Mouse (Mus musculus) midbrain, embryonic 11.5 days (tissue): ENCODE results near the gene Iqch. TPM values are rescaled to one million over a fixed set of nuclear protein-coding genes. Genes with fewer than 3 reads are reported as not detected.

Source experiments
- ATAC-seq: fragments of 200-750 bp; cut with Nextera tagmentation; 2 replicates; pipeline ENCODE4 v1.8.0; 2017; ENCODE audit warnings: moderate TSS enrichment, moderate library complexity; ENCODE audit not compliant: low FRiP score
- DNase-seq: peaks from one replicate; pipeline ENCODE4 v3.0.0; 2015; ENCODE audit warnings: low spot score; ENCODE audit errors: missing footprints
- H3K27ac ChIP-seq: fragments of 300-500 bp; sonication (generic); 2 replicates; pipeline ENCODE4 v1.5.1; 2014; ENCODE audit warnings: low read depth, low read length
- H3K27me3 ChIP-seq: fragments of 300-500 bp; sonication (generic); 2 replicates; pipeline ENCODE4 v1.6.1; 2014; ENCODE audit warnings: mild to moderate bottlenecking, low read length, moderate library complexity, mixed read lengths; ENCODE audit not compliant: control insufficient read depth, insufficient read depth
- H3K36me3 ChIP-seq: fragments of 300-500 bp; sonication (generic); 2 replicates; pipeline ENCODE4 v1.6.1; 2014; ENCODE audit warnings: mild to moderate bottlenecking, low read length, moderate library complexity, mixed read lengths; ENCODE audit not compliant: control insufficient read depth, insufficient read depth
- H3K4me1 ChIP-seq: fragments of 300-500 bp; sonication (generic); 2 replicates; pipeline ENCODE4 v1.6.1; 2014; ENCODE audit warnings: low read length; ENCODE audit not compliant: control insufficient read depth, insufficient read depth
- H3K4me2 ChIP-seq: fragments of 300-500 bp; sonication (generic); 2 replicates; pipeline ENCODE4 v1.6.1; 2014; ENCODE audit warnings: mild to moderate bottlenecking, moderate library complexity
- H3K4me3 ChIP-seq: fragments of 300-500 bp; sonication (generic); 2 replicates; pipeline ENCODE4 v1.5.1; 2014; ENCODE audit warnings: low read depth, low read length
- H3K9ac ChIP-seq: fragments of 300-500 bp; sonication (generic); 2 replicates; pipeline ENCODE4 v1.6.1; 2014; ENCODE audit warnings: low read length
- H3K9me3 ChIP-seq: fragments of 300-500 bp; sonication (generic); 2 replicates; pipeline ENCODE4 v1.6.1; 2016; ENCODE audit warnings: low read length; ENCODE audit not compliant: control insufficient read depth
- WGBS: fragments of 180-500 bp; shearing (Covaris S2); extraction: QIAGEN DNeasy Blood & Tissue Kit; methylation state at CpG from one replicate; pipeline ENCODE4 v1.1.7; 2014; 5-methylcytosine and 5-hydroxymethylcytosine counted together
- polyA plus RNA-seq: library from polyadenylated mRNA; unstranded; fragments of >200 nt; fragmentation: Nextera tagmentation; extraction: Ambion mirVana; gene quantifications from 2 replicates; pipeline ENCODE4 v1.2.1, GENCODE M21; 2014

Gene Iqch
- polyA plus RNA-seq, 1 experiment from 2014 or later: 0.10 TPM

GRCm38 (mm10) chr9:63456401-63456800, 145.9 kb downstream of the Iqch start:
- H3K9ac ChIP-seq: no peak overlapping the region
- H3K4me3 ChIP-seq: no peak overlapping the region
- ATAC-seq (no peak), DNase-seq (no peak)
- H3K27me3 ChIP-seq: no peaks in the 10 kb centered on the region
- H3K27ac ChIP-seq: no peak overlapping the region
- no peaks in the 10 kb centered on the region for H3K4me1 ChIP-seq
- no peaks in the 10 kb centered on the region for H3K36me3 ChIP-seq
- no peak overlapping the region for H3K4me2 ChIP-seq
- H3K9me3 ChIP-seq: no peaks in the 10 kb centered on the region

GRCm38 (mm10) chr9:63454341-63454740, 148.0 kb downstream of the Iqch start:
- Histone ChIP-seq H3K36me3 (no peaks in the 10 kb centered on the region), H3K27me3 (no peaks in the 10 kb centered on the region), H3K4me1 (no peaks in the 10 kb centered on the region), H3K4me3 (no peak overlapping the region), H3K4me2 (no peak overlapping the region), H3K9me3 (no peaks in the 10 kb centered on the region), H3K9ac (no peak overlapping the region), H3K27ac (no peak overlapping the region)
- DNase-seq (no peak), ATAC-seq (no peak)
- WGBS: 81% methylated on average over 5 of the region's 5 CpGs

- no peak overlapping the region for H3K9ac ChIP-seq
- H3K4me1 ChIP-seq: no peaks in the 10 kb centered on the region
- H3K36me3 ChIP-seq: no peaks in the 10 kb centered on the region
- no peak overlapping the region for H3K4me2 ChIP-seq
- ATAC-seq (no peak), DNase-seq (no peak)
- H3K27me3 ChIP-seq: no peaks in the 10 kb centered on the region
- no peak overlapping the region for H3K27ac ChIP-seq
- H3K9me3 ChIP-seq: no peaks in the 10 kb centered on the region
- WGBS: 87% methylated on average over 4 of the region's 4 CpGs
- H3K4me3 ChIP-seq: no peak overlapping the region
Measured at GRCm38 (mm10) chr9:63450531-63451030, 151.7 kb downstream of the Iqch start.

GRCm38 (mm10) chr9:63443695-63444094, 158.6 kb downstream of the Iqch start:
- no peak for ATAC-seq
- Histone ChIP-seq H3K36me3 (no peaks in the 10 kb centered on the region), H3K27ac (no peak overlapping the region), H3K27me3 (no peaks in the 10 kb centered on the region), H3K9ac (no peak overlapping the region), H3K9me3 (no peaks in the 10 kb centered on the region), H3K4me2 (no peak overlapping the region), H3K4me3 (no peak overlapping the region), H3K4me1 (no peaks in the 10 kb centered on the region)
- DNase-seq: no peak
- 81% methylated on average over 6 of the region's 6 CpGs for WGBS

GRCm38 (mm10) chr9:63430652-63431051, 171.6 kb downstream of the Iqch start:
- no peak overlapping the region for H3K4me3 ChIP-seq
- no peak overlapping the region for H3K27ac ChIP-seq
- H3K9me3 ChIP-seq: no peaks in the 10 kb centered on the region
- H3K27me3 ChIP-seq: no peaks in the 10 kb centered on the region
- no peak overlapping the region for H3K9ac ChIP-seq
- ATAC-seq (no peak), DNase-seq (no peak)
- H3K4me2 ChIP-seq: no peak overlapping the region
- no peaks in the 10 kb centered on the region for H3K4me1 ChIP-seq
- no peaks in the 10 kb centered on the region for H3K36me3 ChIP-seq
- WGBS: 89% methylated on average over 1 of the region's 1 CpGs

GRCm38 (mm10) chr9:63421096-63421736, 181.1 kb downstream of the Iqch start:
- ATAC-seq (no peak), DNase-seq (no peak)
- H3K27ac ChIP-seq: no peak overlapping the region
- no peak overlapping the region for H3K4me2 ChIP-seq
- H3K36me3 ChIP-seq: no peaks in the 10 kb centered on the region
- WGBS: 70% methylated on average over 9 of the region's 9 CpGs
- no peak overlapping the region for H3K9ac ChIP-seq
- H3K27me3 ChIP-seq: no peaks in the 10 kb centered on the region
- no peaks in the 10 kb centered on the region for H3K9me3 ChIP-seq
- no peak overlapping the region for H3K4me3 ChIP-seq
- no peaks in the 10 kb centered on the region for H3K4me1 ChIP-seq

GRCm38 (mm10) chr9:63420396-63420795, 181.9 kb downstream of the Iqch start:
- ATAC-seq: no peak
- Histone ChIP-seq H3K27ac (no peak overlapping the region), H3K4me2 (no peak overlapping the region), H3K9ac (no peak overlapping the region), H3K9me3 (no peaks in the 10 kb centered on the region), H3K4me1 (no peaks in the 10 kb centered on the region), H3K36me3 (no peaks in the 10 kb centered on the region), H3K4me3 (no peak overlapping the region), H3K27me3 (no peaks in the 10 kb centered on the region)
- DNase-seq: peak; percentile 83
- 23% methylated on average over 6 of the region's 6 CpGs for WGBS

GRCm38 (mm10) chr9:63400176-63400575, 202.1 kb downstream of the Iqch start:
- Histone ChIP-seq H3K9me3 (no peaks in the 10 kb centered on the region), H3K36me3 (no peaks in the 10 kb centered on the region), H3K9ac (no peak overlapping the region), H3K4me3 (no peak overlapping the region), H3K4me2 (no peak overlapping the region), H3K4me1 (peaks cover 4% of the 10 kb centered on the region; the same call in 1 of the 2 replicates), H3K27me3 (no peaks in the 10 kb centered on the region), H3K27ac (no peak overlapping the region)
- 96% methylated on average over 1 of the region's 1 CpGs for WGBS
- ATAC-seq: no peak
- DNase-seq: no peak

GRCm38 (mm10) chr9:63399463-63399815, 202.9 kb downstream of the Iqch start:
- H3K4me1 ChIP-seq: peaks cover 4% of the 10 kb centered on the region; the same call in 1 of the 2 replicates
- H3K4me2 ChIP-seq: peak overlapping the region; percentile 86
- no peaks in the 10 kb centered on the region for H3K27me3 ChIP-seq
- H3K9ac ChIP-seq: peak overlapping the region; percentile 91
- H3K27ac ChIP-seq: no peak overlapping the region
- H3K4me3 ChIP-seq: peak overlapping the region; percentile 71
- 6% methylated on average over 8 of the region's 8 CpGs for WGBS
- DNase-seq: no peak
- H3K36me3 ChIP-seq: no peaks in the 10 kb centered on the region
- H3K9me3 ChIP-seq: no peaks in the 10 kb centered on the region
- peak; percentile 70 for ATAC-seq
